Mouse (Mus musculus) kidney, embryonic 16.5 days (tissue): ENCODE measurements at regions not wholly inside any gene's neighbourhood (a gene's known extent, or its start where the extent isn't known, plus 50 kb on each side); places are given as distances from the start of the nearest gene placed in this dataset.
A peak's percentile ranks its signal among the peaks of the same experiment; 100 is the strongest.

ENCODE experiments used
- ATAC-seq: fragments of 200-750 bp; cut with Nextera tagmentation; 2 replicates; pipeline ENCODE4 v1.8.0; 2017; ENCODE audit warnings: moderate TSS enrichment; ENCODE audit not compliant: low FRiP score, low TSS enrichment
- H3K27ac ChIP-seq: fragments of 300-500 bp; sonication (generic); 2 replicates; pipeline ENCODE4 v1.5.1; 2014; ENCODE audit warnings: low read length
- H3K27me3 ChIP-seq: fragments of 300-500 bp; sonication (generic); 2 replicates; pipeline ENCODE4 v1.6.1; 2014; ENCODE audit warnings: low read length, control low read depth, mixed read lengths; ENCODE audit not compliant: insufficient read depth
- H3K36me3 ChIP-seq: fragments of 300-500 bp; sonication (generic); 2 replicates; pipeline ENCODE4 v1.6.1; 2014; ENCODE audit warnings: low read length, control low read depth, mixed read lengths; ENCODE audit not compliant: insufficient read depth
- H3K4me1 ChIP-seq: fragments of 300-500 bp; sonication (generic); 2 replicates; pipeline ENCODE4 v1.6.1; 2014; ENCODE audit warnings: low read length, control low read depth, mixed read lengths; ENCODE audit not compliant: insufficient read depth
- H3K4me2 ChIP-seq: fragments of 300-500 bp; sonication (generic); replicated peaks from 2 replicates; pipeline ENCODE4 v1.6.1; 2014; ENCODE audit warnings: low read depth, low read length
- H3K4me3 ChIP-seq: fragments of 300-500 bp; sonication (generic); 2 replicates; pipeline ENCODE4 v1.5.1; 2014; ENCODE audit warnings: mild to moderate bottlenecking, low read length
- H3K9ac ChIP-seq: fragments of 300-500 bp; sonication (generic); replicated peaks from 2 replicates; pipeline ENCODE4 v1.6.1; 2014; ENCODE audit warnings: low read length
- H3K9me3 ChIP-seq: fragments of 300-500 bp; sonication (generic); 2 replicates; pipeline ENCODE4 v1.6.1; 2016; ENCODE audit warnings: low read length, control low read depth
- WGBS: fragments of 180-500 bp; shearing (Covaris S2); extraction: QIAGEN DNeasy Blood & Tissue Kit; methylation state at CpG from one replicate; pipeline ENCODE4 v1.1.7; 2014; 5-methylcytosine and 5-hydroxymethylcytosine counted together

DNA sequence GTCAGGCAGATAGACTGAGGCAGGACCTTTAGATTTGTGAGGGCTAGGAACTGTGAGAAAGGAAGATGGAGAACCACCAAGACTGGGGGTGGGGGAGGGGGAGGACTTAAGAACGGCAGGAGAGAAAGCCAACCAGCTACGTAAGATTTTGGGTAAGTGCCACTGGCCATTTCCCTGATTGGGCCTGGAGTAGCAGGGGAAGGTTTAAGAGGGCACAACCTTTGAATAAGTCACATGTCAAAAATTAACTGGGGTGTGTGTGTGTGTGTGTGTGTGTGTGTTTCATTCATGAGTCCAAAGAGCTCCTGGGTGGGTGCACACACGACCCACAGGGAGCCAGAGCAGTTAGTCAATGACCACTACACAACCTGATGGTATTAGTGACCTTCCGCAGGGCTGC is 161.6 kb upstream of the Ctnnb1 start:
- no peaks in the 10 kb centered on the region for H3K36me3 ChIP-seq
- H3K27me3 ChIP-seq, result no peaks in the 10 kb centered on the region
- no peak overlapping the region for H3K4me3 ChIP-seq
- 74% methylated on average over 4 of the region's 4 CpGs for WGBS
- no peak overlapping the region for H3K9ac ChIP-seq
- no peak overlapping the region for H3K4me2 ChIP-seq
- no peak overlapping the region for H3K27ac ChIP-seq
- no peaks in the 10 kb centered on the region for H3K9me3 ChIP-seq
- H3K4me1 ChIP-seq, result peaks cover 40% of the 10 kb centered on the region
- ATAC-seq, result 0 out of 2 replicates have a peak, but pooled peaks have one; percentile 16

DNA sequence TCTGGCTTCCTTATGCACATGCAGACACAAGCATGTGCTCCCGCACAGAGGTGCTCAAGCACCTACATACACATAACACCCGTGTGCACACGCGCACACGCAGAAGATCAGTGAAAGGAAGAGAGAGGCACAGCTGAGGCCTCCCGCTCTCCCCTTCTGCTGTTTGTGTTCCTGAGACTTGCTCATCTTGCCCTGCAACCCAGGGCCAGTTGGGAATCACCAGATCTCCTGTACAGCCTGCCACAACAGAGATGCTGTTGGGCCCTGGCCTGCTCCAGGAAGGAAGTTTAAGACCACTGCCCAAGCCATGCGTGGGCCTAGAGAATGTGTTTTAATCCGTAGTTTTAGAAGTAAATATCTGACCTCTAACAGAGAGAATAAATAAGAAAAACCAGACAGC is 160.0 kb upstream of the Ctnnb1 start:
- H3K9me3 ChIP-seq, result 0 out of 2 replicates have a peak, but pooled peaks cover 2% of the 10 kb centered on the region
- no peaks in the 10 kb centered on the region for H3K36me3 ChIP-seq
- ATAC-seq, result no peak
- no peaks in the 10 kb centered on the region for H3K27me3 ChIP-seq
- WGBS, result 81% methylated on average over 8 of the region's 8 CpGs
- H3K27ac ChIP-seq, result no peak overlapping the region
- H3K4me2 ChIP-seq, result no peak overlapping the region
- H3K9ac ChIP-seq, result 0 out of 2 replicates have a peak overlapping the region, but pooled peaks have one; percentile 22
- no peak overlapping the region for H3K4me3 ChIP-seq
- peaks cover 39% of the 10 kb centered on the region for H3K4me1 ChIP-seq

DNA sequence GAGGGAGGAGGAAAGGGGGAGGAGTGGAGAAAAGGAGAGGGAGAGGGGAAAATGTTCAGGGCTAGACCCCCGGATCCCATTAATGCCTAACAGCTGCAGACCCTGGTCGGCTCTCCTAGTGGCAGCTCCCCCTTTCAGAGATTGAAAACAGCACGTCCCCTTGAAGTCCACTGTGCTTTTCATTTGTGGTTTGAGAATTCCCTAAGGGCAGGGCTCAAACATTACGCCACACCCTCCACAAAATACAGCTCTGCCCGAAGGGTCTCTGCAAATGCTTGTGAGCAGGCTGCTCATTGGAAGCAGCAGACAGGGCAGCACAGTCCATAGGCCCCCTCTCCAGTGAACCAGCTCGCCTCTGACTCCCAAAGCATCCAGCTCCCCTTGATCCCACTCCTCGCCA is 159.3 kb upstream of the Ctnnb1 start:
- no peak overlapping the region for H3K4me2 ChIP-seq
- no peak overlapping the region for H3K9ac ChIP-seq
- no peak; the same call in 1 of the 2 replicates for ATAC-seq
- no peaks in the 10 kb centered on the region for H3K36me3 ChIP-seq
- H3K4me3 ChIP-seq, result no peak overlapping the region
- H3K4me1 ChIP-seq, result peaks cover 33% of the 10 kb centered on the region
- no peaks in the 10 kb centered on the region for H3K27me3 ChIP-seq
- 0 out of 2 replicates have a peak, but pooled peaks cover 5% of the 10 kb centered on the region for H3K9me3 ChIP-seq
- WGBS, result 23% methylated on average over 7 of the region's 7 CpGs
- H3K27ac ChIP-seq, result no peak overlapping the region; the same call in 1 of the 2 replicates

DNA sequence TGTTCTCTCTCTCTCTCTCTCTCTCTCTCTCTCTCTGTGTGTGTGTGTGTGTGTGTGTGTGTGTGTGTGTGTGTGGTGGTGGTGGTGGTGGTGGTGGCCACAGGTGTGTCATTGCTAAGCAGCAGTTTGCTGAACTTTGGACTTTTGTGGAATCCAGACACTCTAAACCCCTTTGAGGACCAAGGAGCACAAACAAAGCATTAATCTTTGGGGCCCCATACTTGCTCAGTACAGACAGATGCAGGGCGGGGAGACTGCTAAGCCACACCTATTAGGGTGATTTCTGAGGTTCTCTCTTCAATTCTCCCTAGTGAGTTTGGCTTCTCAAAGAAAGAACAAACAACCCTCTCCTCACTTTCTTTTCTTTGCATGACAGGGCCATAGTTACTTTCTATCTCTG is 158.1 kb upstream of the Ctnnb1 start:
- H3K4me2 ChIP-seq, result no peak overlapping the region
- no peak overlapping the region for H3K27ac ChIP-seq
- ATAC-seq, result no peak

DNA sequence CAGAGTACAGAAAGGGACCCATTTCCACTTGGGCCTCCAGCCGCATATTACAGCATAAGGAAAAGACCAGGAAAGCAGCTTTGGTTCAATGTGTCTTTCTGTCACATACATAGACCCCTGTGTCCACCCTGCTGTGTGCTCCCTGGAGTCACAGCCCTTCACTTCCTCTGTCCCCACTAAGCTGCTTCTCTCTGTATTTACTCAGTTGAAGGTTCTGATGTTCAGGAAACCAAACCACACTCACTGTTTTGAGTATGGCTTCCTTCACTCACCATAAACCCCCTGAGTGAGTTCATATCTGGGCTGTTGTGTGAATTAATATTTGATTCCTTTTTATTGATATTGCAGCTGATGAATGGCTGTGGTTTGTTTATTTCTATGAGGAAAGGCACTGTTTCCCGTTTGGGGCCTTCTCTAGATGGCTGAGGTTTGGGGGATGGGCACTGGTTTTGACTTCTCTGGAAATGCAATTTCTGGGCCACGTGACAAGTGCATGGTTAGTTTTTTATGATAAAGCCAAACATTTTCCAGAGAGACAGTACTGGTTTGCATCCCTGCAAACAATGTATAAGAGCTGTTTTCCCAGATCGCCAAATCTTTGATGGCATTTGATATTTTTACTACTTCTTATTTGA is 157.0 kb upstream of the Ctnnb1 start:
- Histone ChIP-seq H3K4me3 (no peak overlapping the region), H3K9me3 (0 out of 2 replicates have a peak, but pooled peaks cover 5% of the 10 kb centered on the region), H3K9ac (no peak overlapping the region; the same call in 1 of the 2 replicates), H3K27me3 (no peaks in the 10 kb centered on the region), H3K36me3 (no peaks in the 10 kb centered on the region), H3K27ac (no peak overlapping the region), H3K4me1 (peaks cover 46% of the 10 kb centered on the region), H3K4me2 (no peak overlapping the region)
- ATAC-seq, result no peak
- 55% methylated on average over 4 of the region's 4 CpGs for WGBS

More for the DNA sequence above, 158.1 kb upstream of the Ctnnb1 start:
- H3K4me1 ChIP-seq, result peaks cover 35% of the 10 kb centered on the region
- H3K9me3 ChIP-seq, result 0 out of 2 replicates have a peak, but pooled peaks cover 5% of the 10 kb centered on the region
- H3K9ac ChIP-seq, result no peak overlapping the region
- H3K4me3 ChIP-seq, result no peak overlapping the region
- H3K27me3 ChIP-seq, result no peaks in the 10 kb centered on the region
- no peaks in the 10 kb centered on the region for H3K36me3 ChIP-seq
- WGBS, result 31% methylated on average over 1 of the region's 1 CpGs

DNA sequence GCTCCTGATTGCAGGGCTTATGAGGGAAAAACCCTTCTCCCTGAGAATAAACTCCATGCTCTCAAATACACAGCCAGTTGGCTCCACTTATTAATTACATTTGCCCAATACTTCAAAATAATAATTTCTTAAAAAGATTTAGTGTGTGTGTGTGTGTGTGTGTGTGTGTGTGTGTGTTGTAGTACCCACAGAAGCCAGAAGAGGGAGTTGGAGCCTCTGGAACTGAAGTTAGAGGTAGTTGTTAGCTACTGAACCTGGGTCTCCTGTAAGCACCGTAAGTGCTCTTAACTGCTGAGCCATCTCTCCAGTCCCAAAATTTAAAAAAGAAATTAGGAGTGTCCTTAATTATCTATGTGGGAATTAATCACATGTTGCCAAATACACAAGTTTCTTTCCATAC is 154.8 kb upstream of the Ctnnb1 start:
- Histone ChIP-seq H3K4me1 (peaks cover 42% of the 10 kb centered on the region), H3K9me3 (0 out of 2 replicates have a peak, but pooled peaks cover 5% of the 10 kb centered on the region), H3K27ac (no peak overlapping the region), H3K27me3 (no peaks in the 10 kb centered on the region), H3K4me2 (no peak overlapping the region), H3K36me3 (no peaks in the 10 kb centered on the region), H3K4me3 (no peak overlapping the region), H3K9ac (no peak overlapping the region)
- no peak for ATAC-seq
- 94% methylated on average over 1 of the region's 1 CpGs for WGBS

DNA sequence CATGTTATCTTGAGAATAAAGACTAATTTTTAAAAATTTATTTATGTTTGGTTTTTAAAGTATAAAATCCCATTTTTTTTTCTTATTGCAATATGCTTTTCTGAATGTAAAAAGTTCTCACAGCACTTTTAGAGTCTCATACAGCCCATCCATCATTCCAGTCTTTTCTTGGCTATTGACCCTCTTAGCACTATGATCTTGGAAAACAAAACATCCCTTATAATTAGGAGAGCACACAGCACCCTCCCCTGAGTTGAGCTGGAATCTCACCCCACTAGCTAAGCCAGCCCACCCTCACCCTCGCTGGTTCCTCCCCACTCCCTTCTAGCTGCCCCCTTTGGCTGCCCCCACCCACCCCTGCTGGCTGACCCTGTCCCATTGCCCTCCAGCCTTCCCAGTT is 154.2 kb upstream of the Ctnnb1 start:
- Histone ChIP-seq H3K4me2 (no peak overlapping the region), H3K9me3 (0 out of 2 replicates have a peak, but pooled peaks cover 5% of the 10 kb centered on the region)
- ATAC-seq, result no peak

DNA sequence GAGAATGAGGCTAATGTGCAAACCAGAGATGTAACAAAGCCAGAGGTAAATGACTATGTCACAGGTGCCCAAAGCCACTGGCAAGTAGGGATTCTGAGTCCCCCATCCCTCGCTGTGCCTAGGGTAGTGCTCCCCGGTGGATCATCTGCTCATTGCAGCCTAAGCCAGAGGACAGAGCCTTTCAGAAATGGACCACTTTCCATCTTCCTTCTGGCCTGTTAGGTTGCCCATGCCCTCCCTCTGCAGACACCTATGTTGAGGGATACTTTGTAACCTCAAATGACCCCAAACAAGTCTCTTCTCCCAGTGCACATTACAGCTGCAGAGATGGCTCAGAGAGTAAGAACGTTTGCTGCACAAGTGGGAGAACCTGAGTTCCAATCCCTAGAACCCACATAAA is 153.3 kb upstream of the Ctnnb1 start:
- Histone ChIP-seq H3K4me1 (peaks cover 30% of the 10 kb centered on the region), H3K36me3 (no peaks in the 10 kb centered on the region), H3K27me3 (no peaks in the 10 kb centered on the region), H3K4me3 (no peak overlapping the region), H3K4me2 (no peak overlapping the region), H3K9ac (no peak overlapping the region), H3K27ac (peak overlapping the region; percentile 73), H3K9me3 (0 out of 2 replicates have a peak, but pooled peaks cover 5% of the 10 kb centered on the region)
- 63% methylated on average over 3 of the region's 3 CpGs for WGBS
- no peak for ATAC-seq

More for the DNA sequence above, 154.2 kb upstream of the Ctnnb1 start:
- Histone ChIP-seq H3K27ac (no peak overlapping the region), H3K36me3 (no peaks in the 10 kb centered on the region), H3K4me1 (peaks cover 40% of the 10 kb centered on the region), H3K27me3 (no peaks in the 10 kb centered on the region), H3K9ac (no peak overlapping the region), H3K4me3 (no peak overlapping the region)
- WGBS, result 19% methylated on average over 1 of the region's 1 CpGs

DNA sequence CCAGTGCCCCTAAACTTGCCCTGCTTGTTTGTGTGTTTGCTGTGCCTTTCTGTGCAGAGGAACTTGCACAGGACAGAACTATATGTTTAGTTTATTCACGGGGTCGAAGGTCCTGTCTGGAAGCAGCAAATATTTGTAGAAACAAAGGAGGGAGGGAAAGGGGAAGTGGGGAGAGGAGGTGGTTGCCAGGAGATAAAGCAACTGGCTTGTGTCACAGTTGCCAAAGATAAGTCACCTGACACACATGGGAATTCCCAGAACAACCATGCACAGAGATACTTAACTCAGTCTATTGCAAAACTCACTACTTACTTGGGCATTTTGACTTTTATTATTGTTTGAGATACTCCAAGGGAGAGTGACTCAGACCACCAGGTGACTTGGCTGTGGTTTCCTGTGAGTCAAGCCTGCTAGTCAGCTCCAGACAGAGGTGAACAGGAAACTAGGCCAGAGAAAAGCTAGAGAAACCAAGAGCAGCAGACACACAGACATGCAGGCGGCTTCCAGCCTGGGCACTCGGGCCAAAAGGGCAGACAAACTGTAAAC is 152.5 kb upstream of the Ctnnb1 start:
- Histone ChIP-seq H3K4me2 (no peak overlapping the region), H3K36me3 (no peaks in the 10 kb centered on the region), H3K4me1 (peaks cover 24% of the 10 kb centered on the region), H3K9me3 (0 out of 2 replicates have a peak, but pooled peaks cover 5% of the 10 kb centered on the region), H3K4me3 (no peak overlapping the region), H3K27ac (peak overlapping the region; percentile 73), H3K27me3 (no peaks in the 10 kb centered on the region), H3K9ac (no peak overlapping the region)
- ATAC-seq, result 0 out of 2 replicates have a peak, but pooled peaks have one; percentile 14
- 54% methylated on average over 4 of the region's 4 CpGs for WGBS

DNA sequence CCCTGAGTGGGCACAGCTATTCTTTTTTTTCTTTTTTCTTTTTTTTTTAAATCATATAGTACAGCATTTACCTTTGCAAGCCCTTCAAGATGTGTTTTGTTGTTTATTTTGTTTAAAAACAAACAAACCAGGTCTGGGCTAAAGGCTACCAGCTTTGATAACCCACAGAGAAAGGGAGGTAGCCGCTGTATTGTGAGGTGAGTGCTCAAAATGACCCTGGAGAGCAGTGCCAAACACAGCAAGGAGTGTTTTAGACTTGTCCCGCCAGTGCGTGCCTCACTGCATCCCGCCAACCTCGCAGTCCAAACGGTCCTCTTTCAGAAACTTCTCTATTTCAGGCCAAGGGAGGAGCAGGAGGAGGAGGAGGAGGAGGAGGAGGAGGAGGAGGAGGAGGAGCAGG is 152.0 kb upstream of the Ctnnb1 start:
- Histone ChIP-seq H3K4me2 (no peak overlapping the region), H3K4me1 (peaks cover 23% of the 10 kb centered on the region), H3K9me3 (0 out of 2 replicates have a peak, but pooled peaks cover 5% of the 10 kb centered on the region), H3K36me3 (no peaks in the 10 kb centered on the region), H3K27ac (peak overlapping the region; percentile 73), H3K4me3 (no peak overlapping the region), H3K9ac (no peak overlapping the region), H3K27me3 (no peaks in the 10 kb centered on the region)
- no peak for ATAC-seq
- WGBS, result 29% methylated on average over 6 of the region's 6 CpGs
